Mouse (Mus musculus) liver, embryonic 14.5 days (tissue): Measurements from ENCODE around the gene Banp. TPM values are rescaled to one million over a fixed set of nuclear protein-coding genes. Genes with fewer than 3 reads are reported as not detected.

Experiments
- ATAC-seq: fragments of 200-750 bp; cut with Nextera tagmentation; 2 replicates; pipeline ENCODE4 v1.8.0; 2017; ENCODE audit warnings: moderate number of reproducible peaks, mild to moderate bottlenecking, moderate library complexity; ENCODE audit not compliant: insufficient read depth
- DNase-seq, 3 experiments: peaks; one replicate each; pipeline ENCODE4 v3.0.0-alpha.2; 2012 to 2013; ENCODE audit warnings: low read depth in 3 of 3, low spot score in 3 of 3
- H3K27ac ChIP-seq: fragments of 300-500 bp; sonication (generic); 2 replicates; pipeline ENCODE4 v1.5.1; 2014; ENCODE audit warnings: moderate library complexity, mild to moderate bottlenecking, control low read depth, inconsistent platforms
- H3K27me3 ChIP-seq: fragments of 300-500 bp; sonication (generic); 2 replicates; pipeline ENCODE4 v1.6.1; 2014; ENCODE audit warnings: mild to moderate bottlenecking, low read length, moderate library complexity; ENCODE audit not compliant: control insufficient read depth, insufficient read depth
- H3K36me3 ChIP-seq: fragments of 300-500 bp; sonication (generic); replicated peaks from 2 replicates; pipeline ENCODE4 v1.6.1; 2014; ENCODE audit warnings: low read depth; ENCODE audit not compliant: control insufficient read depth, insufficient read depth
- H3K4me1 ChIP-seq, 2 experiments: fragments of 200-500 bp in 1 of 2; fragments of 300-500 bp in 1 of 2; sonication (generic) in 1 of 2; replicated peaks; 2 replicates each; pipeline ENCODE4 v1.6.1; 2012 to 2014; ENCODE audit warnings: antibody characterized with exemption in 1 of 2, inconsistent platforms in 1 of 2, low read length in 1 of 2; ENCODE audit not compliant: control insufficient read depth in 2 of 2, insufficient read depth in 2 of 2
- H3K4me2 ChIP-seq: fragments of 300-500 bp; sonication (generic); 2 replicates; pipeline ENCODE4 v1.6.1; 2014; ENCODE audit warnings: low read depth, mild to moderate bottlenecking, control low read depth, moderate library complexity
- H3K4me3 ChIP-seq, 2 experiments: fragments of 200-500 bp in 1 of 2; fragments of 300-500 bp in 1 of 2; sonication (generic) in 1 of 2; 2 replicates each; pipeline ENCODE4 v1.5.1; 2012 to 2014; ENCODE audit warnings: low read depth in 2 of 2, low read length in 2 of 2, mild to moderate bottlenecking in 2 of 2, control low read depth in 1 of 2, inconsistent platforms in 1 of 2, moderate library complexity in 1 of 2; ENCODE audit not compliant: insufficient read depth in 1 of 2
- H3K9ac ChIP-seq: fragments of 300-500 bp; sonication (generic); replicated peaks from 2 replicates; pipeline ENCODE4 v1.6.1; 2014; ENCODE audit warnings: mild to moderate bottlenecking, control low read depth, moderate library complexity
- H3K9me3 ChIP-seq: fragments of 300-500 bp; sonication (generic); 2 replicates; pipeline ENCODE4 v1.6.1; 2016; ENCODE audit warnings: low read length, mixed read lengths; ENCODE audit not compliant: control insufficient read depth
- CTCF ChIP-seq: IDR thresholded peaks from 2 replicates; pipeline ENCODE4 v1.5.1; 2016; ENCODE audit warnings: antibody characterized with exemption, low read depth, control low read depth
- EP300 ChIP-seq: IDR thresholded peaks from 2 replicates; pipeline ENCODE4 v1.6.1; 2016; ENCODE audit warnings: antibody characterized with exemption, low read depth
- WGBS: fragments of 180-500 bp; shearing (Covaris S2); extraction: QIAGEN DNeasy Blood & Tissue Kit; methylation state at CpG from one replicate; pipeline ENCODE4 v1.1.7; 2014; ENCODE audit not compliant: insufficient replicate concordance; 5-methylcytosine and 5-hydroxymethylcytosine counted together
- polyA plus RNA-seq, 2 experiments: library from polyadenylated mRNA; depleted of rRNA in 1 of 2; stranded (reverse) in 1 of 2; unstranded in 1 of 2; fragments of >200 nt; fragmentation: Nextera tagmentation in 1 of 2; extraction: Ambion mirVana in 1 of 2; gene quantifications; 2 replicates each; pipeline versions ENCODE4 v1.2.1 to v1.2.3; 2012 to 2014

The Banp gene
- polyA plus RNA-seq (2012; rRNA removed) = 20.8 and 23.0 TPM in 2 replicates
- 12.0 and 13.6 TPM in 2 replicates for polyA plus RNA-seq (2014; fragmentation: Nextera tagmentation; extraction: Ambion mirVana)

DNA sequence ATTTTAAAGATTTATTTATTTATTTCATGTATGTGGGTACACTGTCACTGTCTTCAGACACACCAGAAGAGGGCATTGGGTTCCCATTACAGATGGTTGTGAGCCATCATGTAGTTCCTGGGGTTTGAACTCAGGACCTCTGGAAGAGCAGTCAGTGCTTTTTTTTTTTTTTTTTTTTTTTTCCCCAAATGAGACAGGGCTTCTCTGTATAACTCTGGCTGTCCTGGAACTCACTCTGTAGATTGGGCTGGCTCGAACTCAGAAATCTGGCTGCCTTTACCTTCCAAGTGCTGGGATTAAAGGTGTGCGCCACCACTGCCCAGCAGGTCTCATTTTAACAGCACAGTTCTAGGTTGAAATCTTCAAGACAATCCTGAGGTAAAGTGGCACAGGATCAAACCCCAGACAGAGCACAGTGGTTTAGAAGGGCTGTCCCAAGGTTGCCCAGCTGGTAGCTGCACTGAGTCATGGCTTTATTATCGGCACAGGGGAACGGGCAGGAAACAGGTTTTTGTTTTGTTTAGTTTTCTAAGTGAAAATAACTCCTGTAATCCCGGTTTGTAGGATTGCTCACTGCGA lies at the start of gene Banp:
TSS of gene Banp (plus strand) at position 529 of the 579 bp plus-strand sequence.
- peaks cover 29 to 40% of the 10 kb centered on the region in 2 experiments for H3K4me1 ChIP-seq
- peak within 1 kb of the TSS; percentile 91 for H3K9ac ChIP-seq
- H3K27ac ChIP-seq = peak within 1 kb of the TSS; percentile 57
- H3K9me3 ChIP-seq = no peaks in the 10 kb centered on the region
- no peak for ATAC-seq
- no peaks in the 10 kb centered on the region; the same call in 1 of the 2 replicates for H3K36me3 ChIP-seq
- peak within 1 kb of the TSS; percentile 87 to 97 for H3K4me3 ChIP-seq
- no peak for DNase-seq
- TF ChIP-seq EP300 (no peak), CTCF (no peak)
- 52% methylated on average over 6 of the region's 6 CpGs for WGBS
- H3K27me3 ChIP-seq = no peaks in the 10 kb centered on the region
- H3K4me2 ChIP-seq = peak within 1 kb of the TSS; percentile 93

DNA sequence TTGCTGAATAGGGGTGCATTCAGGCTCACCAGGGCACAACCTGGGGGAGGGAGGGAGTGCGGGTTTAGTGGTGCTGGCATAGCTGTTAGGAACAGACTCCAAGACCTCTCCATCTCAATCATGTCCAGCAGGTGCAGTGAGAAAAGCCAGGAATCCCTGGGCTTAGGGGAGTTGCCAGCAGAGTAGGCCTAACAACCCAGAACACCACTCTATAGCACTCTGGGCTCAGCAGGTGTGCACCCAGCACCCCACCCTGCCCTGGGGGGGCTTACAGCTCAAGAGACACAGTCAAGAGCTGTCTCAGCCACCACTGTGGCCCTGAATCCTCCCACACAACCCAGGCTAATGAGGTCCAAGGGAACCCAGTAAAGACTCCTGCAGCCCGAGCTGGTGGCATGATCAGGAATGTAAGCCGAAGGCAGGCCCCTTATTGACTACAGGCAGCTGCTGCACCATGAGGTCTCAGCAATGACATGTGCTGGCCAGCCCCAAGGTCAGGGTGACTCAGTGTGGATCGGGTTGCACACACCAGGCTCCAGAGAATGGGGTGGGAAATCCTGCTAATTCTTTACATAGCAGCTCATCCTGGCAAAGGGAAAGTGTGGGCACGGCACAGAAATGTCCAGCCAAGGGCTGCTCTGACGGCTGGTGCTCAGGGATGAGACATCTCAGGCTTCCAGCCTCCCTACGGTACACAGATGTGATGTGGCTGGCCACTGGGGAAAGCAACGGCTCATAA lies 47.9 kb upstream of the Banp start:
- Histone ChIP-seq H3K9ac (peak overlapping the region; percentile 7), H3K27me3 (no peaks in the 10 kb centered on the region), H3K4me1 (peaks cover 60 to 70% of the 10 kb centered on the region in 2 experiments), H3K36me3 (peaks cover 20% of the 10 kb centered on the region), H3K27ac (peak overlapping the region; percentile 99), H3K9me3 (no peaks in the 10 kb centered on the region), H3K4me2 (peak overlapping the region; percentile 93), H3K4me3 (no peak overlapping the region)
- ATAC-seq (no peak), DNase-seq (no peak)
- WGBS = 75% methylated on average over 8 of the region's 8 CpGs
- no peak for TF ChIP-seq CTCF
- no peak for TF ChIP-seq EP300

DNA sequence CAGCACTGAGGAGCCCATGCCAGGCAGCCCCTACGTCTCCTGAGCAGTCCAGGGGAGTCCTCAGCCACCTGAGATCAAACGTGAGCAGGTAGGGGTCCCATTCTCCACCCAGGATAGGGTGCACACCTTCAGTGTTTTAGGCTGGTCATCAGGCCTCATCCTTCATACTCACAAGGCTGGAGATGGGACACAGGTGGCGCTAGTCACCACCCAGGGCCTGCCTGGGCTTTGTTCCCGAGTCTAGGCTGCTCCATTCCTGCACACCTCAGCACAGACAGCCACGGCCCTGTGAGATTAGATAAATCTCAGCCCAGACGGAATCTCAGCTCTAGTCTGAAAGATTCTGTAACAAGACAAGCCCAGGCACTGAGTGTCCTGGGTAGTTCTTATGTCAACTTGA lies 45.6 kb upstream of the Banp start:
- peak overlapping the region; percentile 72 to 77; a peak in 3 of 4 replicates for H3K4me3 ChIP-seq
- peaks cover 16% of the 10 kb centered on the region for H3K36me3 ChIP-seq
- H3K4me1 ChIP-seq = peaks cover 49 to 61% of the 10 kb centered on the region in 2 experiments
- DNase-seq = no peak
- H3K27ac ChIP-seq = no peak overlapping the region
- no peak for ATAC-seq
- WGBS = 45% methylated on average over 6 of the region's 6 CpGs
- peak overlapping the region; percentile 70 for H3K4me2 ChIP-seq
- no peaks in the 10 kb centered on the region for H3K27me3 ChIP-seq
- peak; percentile 59 for TF ChIP-seq CTCF
- TF ChIP-seq EP300 = no peak
- H3K9ac ChIP-seq = no peak overlapping the region
- H3K9me3 ChIP-seq = no peaks in the 10 kb centered on the region

DNA sequence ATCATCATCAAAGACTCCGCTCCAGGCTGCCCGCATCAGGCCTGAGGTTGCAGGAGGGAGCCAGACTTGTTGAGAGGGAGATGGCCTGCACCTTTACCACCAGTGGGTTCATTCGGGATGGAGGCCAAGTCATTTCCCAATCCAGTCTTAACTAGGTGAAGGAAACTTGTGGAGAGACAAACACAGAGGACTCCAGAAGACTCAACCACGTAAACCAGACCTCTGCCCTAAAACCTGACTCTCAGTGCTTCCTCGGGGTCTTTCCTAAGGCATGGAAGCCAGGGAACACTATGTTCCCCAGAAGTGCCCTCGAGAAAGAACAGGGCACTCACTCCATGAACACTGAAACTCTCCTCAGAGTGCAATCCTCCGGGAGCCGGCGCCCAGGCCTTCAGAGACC lies 44.6 kb upstream of the Banp start:
- Histone ChIP-seq H3K4me3 (peak overlapping the region; percentile 72 to 77), H3K27me3 (no peaks in the 10 kb centered on the region), H3K4me2 (peak overlapping the region; percentile 70), H3K27ac (peak overlapping the region; percentile 11), H3K9ac (peak overlapping the region; percentile 84), H3K9me3 (no peaks in the 10 kb centered on the region), H3K36me3 (peaks cover 16% of the 10 kb centered on the region), H3K4me1 (peaks cover 49 to 57% of the 10 kb centered on the region in 2 experiments)
- WGBS = 76% methylated on average over 9 of the region's 9 CpGs
- DNase-seq (no peak), ATAC-seq (no peak)
- TF ChIP-seq EP300 = no peak
- no peak for TF ChIP-seq CTCF

DNA sequence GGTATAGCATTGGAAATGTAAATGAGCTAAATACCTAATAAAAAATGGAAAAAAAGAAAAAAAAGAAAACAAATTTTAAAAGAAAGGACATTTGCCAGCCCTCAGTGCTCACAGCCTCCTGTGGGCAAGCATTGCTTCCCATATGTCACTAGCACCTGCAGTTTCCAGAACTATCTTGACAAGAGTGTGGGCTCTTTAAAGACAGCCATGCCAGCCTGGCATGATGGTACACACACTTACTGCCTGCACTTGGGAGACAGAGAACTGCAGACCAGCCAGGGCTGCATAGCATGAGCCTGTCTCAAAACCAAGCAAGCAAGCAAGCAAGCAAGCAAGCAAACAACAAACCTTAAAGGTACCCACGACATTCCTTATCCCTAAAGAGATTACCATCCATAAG lies 44.1 kb upstream of the Banp start:
- no peak for DNase-seq
- peaks cover 16% of the 10 kb centered on the region for H3K36me3 ChIP-seq

More for the DNA sequence above, 44.1 kb upstream of the Banp start:
- TF ChIP-seq CTCF = no peak
- TF ChIP-seq EP300 = no peak
- H3K4me3 ChIP-seq = peak overlapping the region; percentile 72 to 77
- H3K27me3 ChIP-seq = no peaks in the 10 kb centered on the region
- H3K27ac ChIP-seq = peak overlapping the region; percentile 63
- H3K4me2 ChIP-seq = peak overlapping the region; percentile 70
- no peak for ATAC-seq
- no peaks in the 10 kb centered on the region for H3K9me3 ChIP-seq
- peak overlapping the region; percentile 84 for H3K9ac ChIP-seq
- H3K4me1 ChIP-seq = peaks cover 45 to 53% of the 10 kb centered on the region in 2 experiments
- WGBS = 47% methylated on average over 1 of the region's 1 CpGs
